Mouse (Mus musculus) left cerebral cortex, adult 11 months (tissue): ENCODE measurements around the gene Galr2.
A peak's percentile ranks its signal among the peaks of the same experiment; 100 is the strongest.
"Not testable (repeated sequence)": the region's sequence is repeated elsewhere in the genome, so short reads cannot be mapped to it uniquely, and the experiment has no call there.

Experiments
- DNase-seq: peaks from one replicate; pipeline ENCODE4 v3.0.0; 2022; ENCODE audit warnings: low spot score

Gene Galr2

GRCm38 (mm10) chr11:116272589-116273468 lies 7.9 kb upstream of the Galr2 start:
- no peak for DNase-seq

- DNase-seq, result no peak
Observed at GRCm38 (mm10) chr11:116273469-116274044, 7.2 kb upstream of the Galr2 start.

GRCm38 (mm10) chr11:116274045-116274666 lies 6.6 kb upstream of the Galr2 start, which contains the start of gene Srp68:
Gene Srp68 (minus strand): TSS chr11:116274217.
- DNase-seq, result peak; percentile 84

- DNase-seq, result not testable (repeated sequence)
Observed at GRCm38 (mm10) chr11:116277184-116277583, 3.6 kb upstream of the Galr2 start.

- DNase-seq, result no peak
Observed at GRCm38 (mm10) chr11:116281671-116282070, 932 bp downstream of the Galr2 start.

- DNase-seq, result no peak
Observed at GRCm38 (mm10) chr11:116282089-116282488, 1.4 kb downstream of the Galr2 start.

- no peak for DNase-seq
Observed at GRCm38 (mm10) chr11:116282912-116283521, 2.3 kb downstream of the Galr2 start.

GRCm38 (mm10) chr11:116283982-116284381 lies 3.2 kb downstream of the Galr2 start:
- DNase-seq, result no peak

GRCm38 (mm10) chr11:116285770-116286191 lies 5.0 kb downstream of the Galr2 start:
- no peak for DNase-seq

GRCm38 (mm10) chr11:116287351-116287750 lies 6.6 kb downstream of the Galr2 start:
- DNase-seq, result no peak

GRCm38 (mm10) chr11:116290556-116290955 lies 9.8 kb downstream of the Galr2 start:
- no peak for DNase-seq

GRCm38 (mm10) chr11:116292401-116292800 lies 11.7 kb downstream of the Galr2 start:
- no peak for DNase-seq

- DNase-seq, result no peak
Observed at GRCm38 (mm10) chr11:116293538-116294137, 12.9 kb downstream of the Galr2 start.

GRCm38 (mm10) chr11:116294319-116294718 lies 13.6 kb downstream of the Galr2 start:
- no peak for DNase-seq

GRCm38 (mm10) chr11:116296191-116296734 lies 15.5 kb downstream of the Galr2 start:
- no peak for DNase-seq

- DNase-seq, result no peak
Observed at GRCm38 (mm10) chr11:116297017-116297416, 16.3 kb downstream of the Galr2 start.

GRCm38 (mm10) chr11:116298221-116298620 lies 17.5 kb downstream of the Galr2 start:
- DNase-seq, result no peak

GRCm38 (mm10) chr11:116298621-116299020 lies 17.9 kb downstream of the Galr2 start:
- no peak for DNase-seq

GRCm38 (mm10) chr11:116305423-116305822 lies 24.7 kb downstream of the Galr2 start:
- no peak for DNase-seq

GRCm38 (mm10) chr11:116306126-116306982 lies 25.6 kb downstream of the Galr2 start:
- DNase-seq, result peak; percentile 73
